Mouse (Mus musculus) gastrocnemius, adult 8-10 months (tissue): Measurements from ENCODE around the gene Dnmt3l. TPM values are rescaled to one million over a fixed set of nuclear protein-coding genes. Genes with fewer than 3 reads are reported as not detected.
"Not testable (repeated sequence)": the region's sequence is repeated elsewhere in the genome, so short reads cannot be mapped to it uniquely, and the experiment has no call there.

Experiments
- DNase-seq, 2 experiments: peaks; one replicate each; pipeline ENCODE4 v3.0.0; 2022; ENCODE audit warnings: low spot score in 2 of 2
- total RNA-seq, 4 experiments: library from RNA; stranded (reverse); gene quantifications; 2 replicates each; pipeline ENCODE4 v1.2.4; 2022

Dnmt3l gene
- total RNA-seq, 4 experiments from 2014 or later: not detected

GRCm38 (mm10) chr10:78084073-78084472, 42.3 kb downstream of the Dnmt3l start:
- no peak for DNase-seq

- DNase-seq: no peak
Measured at GRCm38 (mm10) chr10:78085711-78086110, 44.0 kb downstream of the Dnmt3l start.

- no peak for DNase-seq
Measured at GRCm38 (mm10) chr10:78086444-78087061, 44.8 kb downstream of the Dnmt3l start.

- no peak for DNase-seq
Measured at GRCm38 (mm10) chr10:78087101-78087511, 45.4 kb downstream of the Dnmt3l start.

- DNase-seq: no peak
Measured at GRCm38 (mm10) chr10:78090246-78090645, 48.5 kb downstream of the Dnmt3l start.

GRCm38 (mm10) chr10:78090706-78091491, 49.2 kb downstream of the Dnmt3l start:
- no peak for DNase-seq

- no peak for DNase-seq
Measured at GRCm38 (mm10) chr10:78091865-78092724, 50.3 kb downstream of the Dnmt3l start.

- DNase-seq: no peak
Measured at GRCm38 (mm10) chr10:78092725-78093029, 50.9 kb downstream of the Dnmt3l start.

- DNase-seq: no peak
Measured at GRCm38 (mm10) chr10:78095221-78095620, 53.5 kb downstream of the Dnmt3l start.

- DNase-seq: peak; percentile 32 to 55
Measured at GRCm38 (mm10) chr10:78095954-78096931, 54.5 kb downstream of the Dnmt3l start.

- not testable (repeated sequence) for DNase-seq
Measured at GRCm38 (mm10) chr10:78099860-78100259, 58.1 kb downstream of the Dnmt3l start.

GRCm38 (mm10) chr10:78100989-78101780, 59.4 kb downstream of the Dnmt3l start:
- DNase-seq: no peak

GRCm38 (mm10) chr10:78104555-78105490, 63.1 kb downstream of the Dnmt3l start:
- peak in 1 of 2 experiments; percentile 48 for DNase-seq

- DNase-seq: no peak
Measured at GRCm38 (mm10) chr10:78105548-78105947, 63.8 kb downstream of the Dnmt3l start.

Other genes with a start within 250 kb of the Dnmt3l start
- not detected for gene Gm9639, start 246.9 kb upstream of the Dnmt3l start, total RNA-seq
- not detected for gene Gm19668, start 242.8 kb upstream of the Dnmt3l start, total RNA-seq
- not detected for gene Gm9507, start 230.1 kb upstream of the Dnmt3l start, total RNA-seq
- not detected for gene Gm2696, start 227.3 kb upstream of the Dnmt3l start, total RNA-seq
- not detected for gene Krtap10-4, start 214.9 kb upstream of the Dnmt3l start, total RNA-seq
- not detected for gene Krtap10-10, start 206.0 kb upstream of the Dnmt3l start, total RNA-seq
- gene Gm36176, start 195.1 kb upstream of the Dnmt3l start, total RNA-seq: not detected
- gene Gm10318, start 189.1 kb upstream of the Dnmt3l start, total RNA-seq: not detected
- gene Gm3285, start 180.0 kb upstream of the Dnmt3l start, total RNA-seq: not detected
- under 1 TPM; 0.07 to 0.49 (median 0.08) TPM for gene Lrrc3, start 139.4 kb upstream of the Dnmt3l start, total RNA-seq
- under 1 TPM in 2 of 4 experiments, not detected in 2; 0.07 to 0.20 TPM for gene Trpm2, start 71.4 kb upstream of the Dnmt3l start, total RNA-seq
- 1 to 10 TPM; 3.2 to 4.7 (median 3.4) TPM for gene 1810043G02Rik, start 63.4 kb upstream of the Dnmt3l start, total RNA-seq
- 10 to 100 TPM in 1 of 4 experiments, 1 to 10 TPM in 3; 7.0 to 10.6 (median 7.2) TPM for gene Pfkl, start 31.9 kb upstream of the Dnmt3l start, total RNA-seq
- not detected for gene Aire, start 1.7 kb downstream of the Dnmt3l start, total RNA-seq
- gene Icosl, start 27.4 kb downstream of the Dnmt3l start, total RNA-seq: 1 to 10 TPM; 1.0 to 1.6 (median 1.3) TPM
- 100 to 1,000 TPM; 250 to 278 (median 260) TPM for gene D10Jhu81e, start 127.8 kb downstream of the Dnmt3l start, total RNA-seq
- 10 to 100 TPM; 10.3 to 12.0 (median 11.5) TPM for gene Pwp2, start 143.2 kb downstream of the Dnmt3l start, total RNA-seq
- 10 to 100 TPM; 36.9 to 57.4 (median 42.2) TPM for gene Trappc10, start 202.7 kb downstream of the Dnmt3l start, total RNA-seq